Mouse (Mus musculus): ENCODE measurements around the gene Wdr72. TPM values are rescaled to one million over a fixed set of nuclear protein-coding genes. Genes with fewer than 3 reads are reported as not detected.

The Wdr72 gene
- polyA plus RNA-seq, 1 experiment, result not detected

DNA sequence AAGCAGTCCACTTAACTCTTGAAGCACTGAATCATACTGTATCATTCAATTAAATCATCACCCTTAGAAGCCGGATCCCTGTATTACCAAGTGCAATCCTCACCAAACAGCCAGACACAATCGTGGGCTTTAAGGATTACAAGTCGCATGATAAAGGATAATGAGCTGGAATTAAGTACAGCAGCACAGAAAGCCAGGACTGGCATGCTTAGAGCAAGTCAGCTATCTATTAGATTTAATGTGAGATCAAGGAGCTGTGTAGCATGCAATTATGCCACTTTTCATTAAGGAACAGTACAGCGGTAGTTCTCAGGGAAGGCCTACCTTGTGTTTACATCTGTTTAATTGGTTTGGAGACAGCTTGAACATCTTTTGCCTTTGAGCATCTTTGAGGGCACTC lies 148.2 kb downstream of the Wdr72 start:
- Histone ChIP-seq H3K36me3 (ENCODE audit: control insufficient read depth, insufficient read depth) (no peaks in the 10 kb centered on the region), H3ac (ENCODE audit: control insufficient read depth, insufficient read length, low read depth) (no peak overlapping the region), H3K79me3 (ENCODE audit: low read depth) (no peaks in the 10 kb centered on the region), H3K27me3 (ENCODE audit: control insufficient read depth, insufficient read depth, insufficient read length) (no peaks in the 10 kb centered on the region), H3K79me2 (ENCODE audit: control insufficient read depth, insufficient read depth) (no peaks in the 10 kb centered on the region), H3K4me3 (ENCODE audit: insufficient read depth, poor library complexity, severe bottlenecking) (no peak overlapping the region)
- no peak for TF ChIP-seq CEBPB (IDR thresholded peaks at IDR 0.05; ENCODE audit: low read depth)
- no peak for TF ChIP-seq MAX (IDR thresholded peaks at IDR 0.05)
- TF ChIP-seq CTCF (IDR thresholded peaks at IDR 0.05; ENCODE audit: control insufficient read depth, insufficient read depth, insufficient read length), result no peak
- TF ChIP-seq FOSL1 (IDR thresholded peaks at IDR 0.05; ENCODE audit: insufficient read depth, low read length, poor library complexity, severe bottlenecking), result no peak

DNA sequence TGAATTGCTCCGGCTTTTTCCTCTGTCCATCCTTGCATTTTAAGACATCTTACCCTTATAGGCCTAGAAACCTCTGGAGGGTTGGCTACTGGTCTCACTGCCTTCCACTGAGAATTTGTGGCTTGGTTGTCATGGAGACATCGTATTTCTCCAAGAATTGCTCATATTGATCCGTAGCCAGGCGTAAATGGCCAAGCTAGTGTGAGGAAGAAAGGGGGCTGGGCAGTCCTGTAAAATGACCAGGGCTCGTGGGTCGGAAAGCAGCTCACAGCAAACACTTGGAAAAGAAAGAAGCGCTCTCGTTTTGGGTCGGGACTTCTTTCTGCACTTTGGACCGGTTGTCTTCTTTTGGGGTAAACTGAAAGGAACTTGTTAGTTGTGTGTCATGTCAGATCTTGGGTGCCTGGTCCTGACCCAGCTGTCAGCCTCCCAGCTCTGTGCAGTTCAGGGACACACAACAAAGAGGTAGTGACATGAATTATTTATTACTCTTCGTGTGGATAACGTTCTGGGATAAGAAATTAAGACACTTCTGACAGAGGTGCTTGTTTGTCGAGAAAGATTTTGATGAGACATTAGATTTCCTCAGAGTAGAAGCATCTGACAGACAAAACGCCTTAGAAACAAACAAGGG lies 167.7 kb downstream of the Wdr72 start:
- H3K36me3 ChIP-seq (ENCODE audit: control insufficient read depth, insufficient read depth), result no peaks in the 10 kb centered on the region
- H3K27me3 ChIP-seq (ENCODE audit: control insufficient read depth, insufficient read depth, insufficient read length), result no peaks in the 10 kb centered on the region
- no peak overlapping the region for H3K4me3 ChIP-seq (ENCODE audit: insufficient read depth, poor library complexity, severe bottlenecking)
- H3K79me3 ChIP-seq (ENCODE audit: low read depth), result no peaks in the 10 kb centered on the region
- H3K79me2 ChIP-seq (ENCODE audit: control insufficient read depth, insufficient read depth), result no peaks in the 10 kb centered on the region
- TF ChIP-seq CEBPB (IDR thresholded peaks at IDR 0.05; ENCODE audit: low read depth) (no peak), MYOD1 (IDR thresholded peaks at IDR 0.05; ENCODE audit: control insufficient read depth, insufficient read length, low read depth) (no peak), MAX (IDR thresholded peaks at IDR 0.05) (no peak), MYOG (IDR thresholded peaks at IDR 0.05; ENCODE audit: control insufficient read depth, extremely low read depth, insufficient read length) (no peak)
- H3ac ChIP-seq (ENCODE audit: control insufficient read depth, insufficient read length, low read depth), result no peak overlapping the region

DNA sequence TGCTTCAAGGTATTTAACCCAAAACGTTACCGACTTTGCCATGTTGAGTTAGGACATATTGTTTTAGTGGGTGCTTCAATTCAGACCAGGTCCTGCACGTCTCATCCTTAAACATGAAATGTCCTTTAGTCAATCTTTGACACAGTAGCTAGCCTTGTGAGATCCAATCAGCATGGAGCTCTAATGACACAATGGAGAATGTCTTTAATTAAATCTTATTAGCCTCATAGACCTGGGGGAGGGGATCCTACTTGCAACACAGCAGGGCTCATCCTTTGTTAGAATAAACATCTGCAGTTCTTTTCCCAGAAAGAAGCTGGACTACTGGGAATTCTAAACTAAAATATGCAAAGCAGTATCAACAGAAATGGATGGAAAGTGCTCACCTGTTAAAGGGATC lies 171.9 kb downstream of the Wdr72 start:
- no peaks in the 10 kb centered on the region for H3K27me3 ChIP-seq (ENCODE audit: control insufficient read depth, insufficient read depth, insufficient read length)
- no peak for TF ChIP-seq USF1 (IDR thresholded peaks at IDR 0.05; ENCODE audit: low read depth)
- no peak overlapping the region for H3ac ChIP-seq (ENCODE audit: control insufficient read depth, insufficient read length, low read depth)
- H3K79me3 ChIP-seq (ENCODE audit: low read depth), result no peaks in the 10 kb centered on the region
- no peaks in the 10 kb centered on the region for H3K36me3 ChIP-seq (ENCODE audit: control insufficient read depth, insufficient read depth)
- H3K4me3 ChIP-seq (ENCODE audit: insufficient read depth, poor library complexity, severe bottlenecking), result no peak overlapping the region
- no peaks in the 10 kb centered on the region for H3K79me2 ChIP-seq (ENCODE audit: control insufficient read depth, insufficient read depth)

DNA sequence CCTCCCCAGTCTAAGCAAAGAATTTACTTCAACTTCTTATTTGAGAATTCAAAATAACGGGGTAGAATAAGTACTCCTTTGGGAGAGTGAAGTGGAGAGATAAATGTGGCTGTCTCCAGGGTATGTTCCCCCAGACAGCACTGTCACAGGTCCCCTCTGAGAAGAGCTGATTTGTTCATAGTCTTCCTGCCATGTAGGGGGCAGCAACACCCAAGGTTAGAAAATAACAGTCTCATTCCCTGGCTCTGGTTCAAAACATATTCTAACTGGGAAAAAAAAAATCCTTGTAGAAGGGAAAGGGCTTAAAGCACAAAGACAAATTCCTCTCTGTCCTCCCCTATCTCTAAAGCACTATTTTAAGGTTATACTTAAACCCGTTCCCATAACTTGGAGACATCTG lies 176.1 kb downstream of the Wdr72 start:
- Histone ChIP-seq H3K4me3 (ENCODE audit: insufficient read depth, poor library complexity, severe bottlenecking) (no peak overlapping the region), H3ac (ENCODE audit: control insufficient read depth, insufficient read length, low read depth) (no peak overlapping the region), H3K79me3 (ENCODE audit: low read depth) (no peaks in the 10 kb centered on the region), H3K79me2 (ENCODE audit: control insufficient read depth, insufficient read depth) (no peaks in the 10 kb centered on the region), H3K27me3 (ENCODE audit: control insufficient read depth, insufficient read depth, insufficient read length) (no peaks in the 10 kb centered on the region), H3K36me3 (ENCODE audit: control insufficient read depth, insufficient read depth) (no peaks in the 10 kb centered on the region)
- TF ChIP-seq MAX (IDR thresholded peaks at IDR 0.05) (no peak), CTCF (IDR thresholded peaks at IDR 0.05; ENCODE audit: control insufficient read depth, insufficient read depth, insufficient read length) (no peak), USF1 (IDR thresholded peaks at IDR 0.05; ENCODE audit: low read depth) (no peak), FOSL1 (IDR thresholded peaks at IDR 0.05; ENCODE audit: insufficient read depth, low read length, poor library complexity, severe bottlenecking) (no peak), CEBPB (IDR thresholded peaks at IDR 0.05; ENCODE audit: low read depth) (no peak), MYOD1 (IDR thresholded peaks at IDR 0.05; ENCODE audit: control insufficient read depth, insufficient read length, low read depth) (no peak), MYOG (IDR thresholded peaks at IDR 0.05; ENCODE audit: control insufficient read depth, extremely low read depth, insufficient read length) (no peak)

DNA sequence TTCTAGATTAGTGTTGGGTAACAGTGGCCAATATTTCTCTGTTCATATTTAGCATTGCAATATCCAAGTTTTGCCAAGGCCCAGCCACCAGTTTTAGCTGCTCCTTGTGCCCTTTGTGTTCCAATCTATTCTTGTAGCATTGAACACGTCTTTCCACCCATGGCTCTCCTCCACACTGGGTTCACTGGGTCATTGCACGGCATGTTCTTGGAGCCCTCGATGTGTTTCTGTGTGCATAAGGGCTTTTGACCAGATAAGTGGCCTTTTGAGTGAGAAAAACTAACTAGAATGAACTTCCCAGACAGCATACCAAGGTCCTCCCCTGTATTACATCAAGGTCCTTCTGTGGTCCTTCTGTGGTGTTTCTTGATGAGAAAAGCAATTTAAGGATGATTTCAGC lies 184.3 kb downstream of the Wdr72 start:
- Histone ChIP-seq H3K4me3 (ENCODE audit: insufficient read depth, poor library complexity, severe bottlenecking) (no peak overlapping the region), H3K27me3 (ENCODE audit: control insufficient read depth, insufficient read depth, insufficient read length) (no peaks in the 10 kb centered on the region), H3K79me2 (ENCODE audit: control insufficient read depth, insufficient read depth) (no peaks in the 10 kb centered on the region), H3ac (ENCODE audit: control insufficient read depth, insufficient read length, low read depth) (no peak overlapping the region), H3K36me3 (ENCODE audit: control insufficient read depth, insufficient read depth) (no peaks in the 10 kb centered on the region), H3K79me3 (ENCODE audit: low read depth) (no peaks in the 10 kb centered on the region)
- TF ChIP-seq FOSL1 (IDR thresholded peaks at IDR 0.05; ENCODE audit: insufficient read depth, low read length, poor library complexity, severe bottlenecking), result no peak
- no peak for TF ChIP-seq CEBPB (IDR thresholded peaks at IDR 0.05; ENCODE audit: low read depth)
- no peak for TF ChIP-seq USF1 (IDR thresholded peaks at IDR 0.05; ENCODE audit: low read depth)
- no peak for TF ChIP-seq MYOG (IDR thresholded peaks at IDR 0.05; ENCODE audit: control insufficient read depth, extremely low read depth, insufficient read length)
- no peak for TF ChIP-seq CTCF (IDR thresholded peaks at IDR 0.05; ENCODE audit: control insufficient read depth, insufficient read depth, insufficient read length)
- TF ChIP-seq MAX (IDR thresholded peaks at IDR 0.05), result no peak
- no peak for TF ChIP-seq MYOD1 (IDR thresholded peaks at IDR 0.05; ENCODE audit: control insufficient read depth, insufficient read length, low read depth)

DNA sequence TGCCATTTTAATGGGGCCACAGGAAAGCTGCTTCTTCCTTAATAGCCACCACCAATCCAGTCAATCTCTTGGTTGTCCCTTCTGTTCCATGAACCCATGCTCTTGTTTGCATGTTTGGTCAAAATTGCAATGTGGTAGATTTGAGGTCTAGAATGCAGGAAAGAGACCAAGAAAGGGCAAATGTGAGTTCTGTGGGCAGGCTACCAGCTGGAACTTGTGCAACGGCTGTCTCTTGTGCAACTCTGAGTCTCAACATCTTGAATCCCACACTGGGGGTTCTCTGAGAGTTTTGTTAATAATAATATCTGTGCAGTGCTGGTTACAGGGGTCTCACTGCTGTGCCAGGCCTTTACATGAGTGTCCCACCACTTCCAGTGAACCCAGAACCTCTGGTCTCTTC lies 208.6 kb downstream of the Wdr72 start:
- H3K79me3 ChIP-seq (ENCODE audit: low read depth), result no peaks in the 10 kb centered on the region
- no peaks in the 10 kb centered on the region for H3K79me2 ChIP-seq (ENCODE audit: control insufficient read depth, insufficient read depth)
- no peak overlapping the region for H3ac ChIP-seq (ENCODE audit: control insufficient read depth, insufficient read length, low read depth)
- H3K36me3 ChIP-seq (ENCODE audit: control insufficient read depth, insufficient read depth), result no peaks in the 10 kb centered on the region
- no peaks in the 10 kb centered on the region for H3K27me3 ChIP-seq (ENCODE audit: control insufficient read depth, insufficient read depth, insufficient read length)
- no peak overlapping the region for H3K4me3 ChIP-seq (ENCODE audit: insufficient read depth, poor library complexity, severe bottlenecking)
- no peak for TF ChIP-seq USF1 (IDR thresholded peaks at IDR 0.05; ENCODE audit: low read depth)
- TF ChIP-seq MYOD1 (IDR thresholded peaks at IDR 0.05; ENCODE audit: control insufficient read depth, insufficient read length, low read depth), result no peak
- TF ChIP-seq CTCF (IDR thresholded peaks at IDR 0.05; ENCODE audit: control insufficient read depth, insufficient read depth, insufficient read length), result no peak
- TF ChIP-seq MYOG (IDR thresholded peaks at IDR 0.05; ENCODE audit: control insufficient read depth, extremely low read depth, insufficient read length), result no peak
- TF ChIP-seq MAX (IDR thresholded peaks at IDR 0.05), result no peak
- TF ChIP-seq CEBPB (IDR thresholded peaks at IDR 0.05; ENCODE audit: low read depth), result no peak
- TF ChIP-seq FOSL1 (IDR thresholded peaks at IDR 0.05; ENCODE audit: insufficient read depth, low read length, poor library complexity, severe bottlenecking), result no peak

Data from C2C12 (cell line).